Mouse (Mus musculus) colon, adult 2 months (tissue): ENCODE measurements around the gene Maoa. TPM values are rescaled to one million over a fixed set of nuclear protein-coding genes. Genes with fewer than 3 reads are reported as not detected.

ENCODE experiments used
- polyA plus RNA-seq: library from polyadenylated mRNA; depleted of rRNA; stranded (reverse); fragments of >200 nt; gene quantifications from 2 replicates; pipeline ENCODE4 v1.2.3, GENCODE M21; 2012; rRNA removed

Gene Maoa
- 20.1 and 27.6 TPM in 2 replicates for polyA plus RNA-seq

GRCm38 (mm10) chrX:16619034-16619929 lies at the start of gene Maoa:
Maoa (plus strand) TSS chrX:16619698.

Other genes starting within 250 kb of the Maoa start
- gene Cypt1, start 96.8 kb upstream of the Maoa start, polyA plus RNA-seq, result not detected in 2 replicates
- gene Maob, start 197.7 kb downstream of the Maoa start, polyA plus RNA-seq, result 4.1 and 4.7 TPM in 2 replicates